Mouse (Mus musculus) monocyte, adult 2 months (primary cell): ENCODE measurements around the gene Fignl2.

Source experiments
- DNase-seq, 2 experiments: peaks; one replicate each; pipeline ENCODE4 v3.0.0; 2022; ENCODE audit warnings: low spot score in 2 of 2, low read depth in 1 of 2

Fignl2 gene

DNA sequence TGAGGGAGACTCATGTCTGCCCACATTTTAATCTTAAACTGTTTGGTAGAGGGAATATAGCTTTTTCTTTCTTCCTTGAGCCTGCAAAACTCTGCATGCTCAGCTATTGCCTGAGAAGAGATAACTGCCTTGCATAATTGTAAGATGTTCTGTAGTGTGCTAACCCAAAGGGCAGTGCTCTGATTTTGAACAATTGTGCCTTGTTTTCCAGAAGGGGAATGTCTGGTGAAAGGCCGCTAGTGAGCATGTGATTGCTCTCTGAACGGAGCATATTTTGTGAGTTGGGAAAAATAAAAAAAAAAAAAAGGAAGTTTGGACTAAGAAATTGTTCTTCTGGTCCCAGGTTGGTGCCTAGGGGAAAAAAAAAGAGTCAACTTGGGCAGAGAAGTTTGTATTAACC lies 49.4 kb downstream of the Fignl2 start:
- no peak for DNase-seq

DNA sequence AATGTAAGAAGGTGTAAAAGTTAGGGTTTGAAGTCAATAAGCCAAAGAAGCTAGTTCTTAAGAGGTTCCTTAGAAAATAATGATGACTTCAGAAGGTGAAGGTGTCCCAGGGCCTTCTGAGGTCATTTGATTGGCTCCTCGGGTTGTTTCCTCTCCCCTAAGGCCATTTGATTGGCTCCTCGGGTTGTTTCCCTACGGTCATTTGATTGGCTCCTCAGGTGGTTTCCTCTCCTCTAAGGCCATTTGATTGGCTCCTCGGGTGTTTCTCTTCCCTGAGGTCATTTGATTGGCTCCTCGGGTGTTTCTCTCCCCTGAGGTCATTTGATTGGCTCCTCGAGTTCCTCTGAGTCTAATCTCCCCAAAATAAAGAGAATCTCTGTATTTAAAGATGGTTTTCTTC lies 67.0 kb downstream of the Fignl2 start:
- no peak for DNase-seq

DNA sequence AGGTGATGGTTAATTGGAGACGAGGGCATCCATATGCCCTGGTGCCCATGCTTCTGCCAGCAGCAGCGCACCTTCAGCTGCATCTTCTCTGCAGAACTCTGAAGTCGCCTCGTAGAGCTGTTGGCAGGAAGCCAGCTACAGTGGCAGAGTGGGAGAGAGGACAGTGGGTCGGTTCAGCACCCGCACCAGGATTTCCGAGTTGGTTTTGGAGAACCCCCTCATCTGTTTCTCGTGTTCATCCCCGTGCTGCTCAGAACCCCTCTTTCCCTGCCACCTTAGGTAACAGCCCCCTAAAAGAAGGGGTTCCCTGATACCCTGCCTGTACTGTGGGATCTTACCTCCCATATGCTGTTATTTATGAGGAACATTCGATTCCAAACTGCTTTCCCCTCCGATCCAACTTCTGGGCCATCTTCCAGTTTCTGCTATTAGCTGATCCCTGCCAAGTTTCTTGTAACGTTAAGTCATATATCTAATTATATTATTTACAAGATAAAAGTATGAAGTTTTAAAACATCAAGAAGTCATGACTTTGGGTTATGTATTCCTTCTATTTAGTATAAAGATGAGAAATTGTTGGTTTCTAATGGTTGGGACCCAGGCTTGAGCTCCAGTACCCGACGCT lies 69.9 kb downstream of the Fignl2 start:
- DNase-seq, result no peak

DNA sequence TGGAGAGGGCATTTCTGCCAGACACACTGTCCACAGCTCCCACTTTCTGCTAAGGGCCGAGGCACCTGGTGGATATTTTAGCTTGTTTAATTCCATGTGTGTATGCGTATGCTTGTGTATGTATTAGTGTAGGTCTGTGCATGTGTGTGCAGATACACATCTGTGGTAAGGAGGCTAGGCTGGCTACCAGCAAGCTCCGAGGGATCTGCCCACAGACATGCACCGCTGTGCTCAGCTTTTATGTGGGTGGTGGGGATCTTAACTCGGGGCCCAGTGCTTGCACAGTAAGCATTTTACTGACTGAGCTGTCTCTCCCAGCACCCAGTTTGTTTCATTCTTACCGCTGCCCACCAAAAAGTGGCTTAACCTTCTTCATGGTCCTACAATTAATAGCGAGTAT lies 71.1 kb downstream of the Fignl2 start:
- DNase-seq, result no peak

DNA sequence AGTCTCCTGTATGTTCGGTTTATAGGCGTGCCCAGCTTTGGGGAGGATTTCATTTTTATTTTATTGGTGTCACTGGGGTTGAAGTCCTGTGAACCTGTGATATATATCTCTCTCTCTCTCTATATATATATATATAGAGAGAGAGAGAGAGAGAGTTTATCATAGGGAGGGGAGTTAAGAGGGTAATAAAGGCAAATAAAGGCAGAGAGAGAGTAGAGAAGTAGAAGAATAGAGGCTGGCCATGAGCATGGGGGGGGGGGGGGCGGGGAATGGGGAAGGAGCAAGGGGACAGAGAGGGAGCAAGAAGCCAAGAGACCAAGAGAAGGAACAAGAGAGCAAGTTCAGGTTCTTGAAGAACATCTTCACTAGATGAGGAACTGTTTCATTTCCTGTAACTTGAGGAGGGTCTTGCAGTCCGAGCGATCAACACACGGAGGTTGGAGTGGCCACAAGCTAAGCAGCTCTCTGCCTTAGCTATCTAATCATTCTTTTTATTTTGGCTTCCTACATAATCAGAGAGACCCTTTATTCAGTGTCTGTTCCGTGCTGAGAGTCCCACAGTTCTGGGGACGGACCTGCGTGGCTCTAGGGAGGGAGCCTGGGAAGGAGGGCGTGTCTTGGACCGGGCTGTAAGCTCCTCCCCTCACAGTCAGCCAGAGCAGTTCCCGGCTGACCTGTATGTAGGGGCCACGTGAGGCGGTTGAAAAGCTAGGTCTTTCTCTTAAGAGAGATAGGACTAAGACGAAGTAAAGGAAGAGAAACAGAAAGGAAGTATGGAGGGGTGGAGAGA lies 71.9 kb downstream of the Fignl2 start:
- DNase-seq, result no peak

DNA sequence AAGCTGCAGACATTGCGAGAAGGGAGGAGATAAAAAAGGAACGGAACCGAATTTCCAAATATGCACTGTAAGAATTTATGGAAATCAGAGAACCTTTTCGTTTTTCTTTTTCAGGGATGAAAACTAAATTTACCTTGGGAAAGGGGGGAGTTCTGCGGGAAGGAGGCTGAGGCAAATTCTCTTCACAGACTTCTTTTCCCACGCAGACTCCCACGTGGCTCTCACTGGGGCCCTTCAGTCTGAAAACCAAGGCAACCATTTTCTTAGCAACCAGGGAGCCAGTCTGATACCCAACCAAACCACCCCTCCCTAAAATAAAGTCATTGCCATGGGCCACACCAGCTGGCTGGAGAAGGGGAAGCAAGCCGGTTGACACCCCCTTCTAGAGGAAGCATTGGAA lies 72.7 kb downstream of the Fignl2 start:
- no peak for DNase-seq

DNA sequence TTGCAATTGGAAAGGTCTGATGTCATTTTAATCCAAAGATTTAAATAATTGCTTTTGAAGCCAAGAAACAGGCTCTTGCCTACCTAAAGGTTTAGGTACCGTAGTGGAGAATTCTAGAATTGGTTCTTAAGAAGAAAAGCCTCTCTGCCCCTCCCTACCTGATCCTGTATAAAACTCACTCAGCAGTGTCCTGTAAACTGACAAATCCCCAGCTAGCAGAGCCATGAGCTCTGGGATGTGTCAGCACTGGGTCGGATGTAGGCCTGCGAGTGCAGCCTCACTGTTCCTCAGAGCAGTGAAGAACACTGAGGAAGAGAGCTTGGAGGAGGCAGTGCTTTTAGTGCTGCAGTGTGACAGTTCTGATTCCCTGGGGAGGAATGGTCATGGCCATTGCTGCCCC lies 73.8 kb downstream of the Fignl2 start:
- DNase-seq, result no peak

DNA sequence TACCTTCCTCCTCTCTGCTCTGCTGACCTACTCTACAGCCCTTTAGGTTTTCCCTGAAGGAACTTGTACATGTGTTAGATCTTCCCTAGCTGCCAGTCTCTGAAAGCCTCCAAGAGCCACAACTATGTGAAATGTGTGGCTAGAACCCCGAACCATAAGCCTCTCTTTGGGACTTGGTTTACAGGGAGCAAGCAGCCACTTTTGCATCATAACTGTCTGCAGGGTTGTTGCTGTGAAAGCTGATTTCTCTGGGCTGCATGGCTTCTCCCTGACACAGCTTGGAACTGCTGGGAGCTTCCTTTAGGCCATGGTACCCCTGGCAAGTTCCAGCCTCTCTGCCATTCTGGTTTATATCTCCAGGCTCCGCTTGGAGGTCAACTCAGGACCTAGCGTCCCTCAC lies 75.9 kb downstream of the Fignl2 start:
- DNase-seq, result no peak

DNA sequence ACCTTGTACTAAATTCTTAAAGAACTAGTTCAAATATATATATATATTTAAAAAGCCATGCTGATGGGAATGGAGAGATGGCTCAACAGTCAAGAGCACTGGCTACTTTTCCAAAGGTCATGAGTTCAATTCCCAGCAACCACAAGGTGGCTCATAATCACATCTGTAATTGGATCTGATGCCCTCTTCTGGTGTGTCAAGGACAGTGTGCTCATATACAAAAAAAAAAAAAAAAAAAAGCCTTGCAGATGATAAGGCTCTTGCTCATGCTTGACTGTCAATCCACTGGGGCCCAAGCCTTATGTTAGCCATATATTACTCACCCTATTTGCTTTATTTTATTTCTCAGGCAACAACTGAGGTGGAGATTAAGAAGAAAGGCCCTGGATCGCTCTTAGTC lies 76.7 kb downstream of the Fignl2 start:
- no peak for DNase-seq
